Mouse (Mus musculus) olfactory bulb, adult 2 months (tissue): ENCODE measurements around the gene Tdo2.

ENCODE experiments used
- CTCF ChIP-seq: fragments of 200-500 bp; IDR thresholded peaks from 2 replicates; pipeline ENCODE4 v1.5.1; 2012; ENCODE audit warnings: low read depth, mild to moderate bottlenecking, low read length, moderate library complexity; ENCODE audit not compliant: insufficient read depth
- POLR2A ChIP-seq: fragments of 200-500 bp; IDR thresholded peaks from 2 replicates; pipeline ENCODE4 v1.6.1; 2012; ENCODE audit warnings: mild to moderate bottlenecking, low read depth, low read length, moderate library complexity; ENCODE audit not compliant: insufficient read depth

DNA sequence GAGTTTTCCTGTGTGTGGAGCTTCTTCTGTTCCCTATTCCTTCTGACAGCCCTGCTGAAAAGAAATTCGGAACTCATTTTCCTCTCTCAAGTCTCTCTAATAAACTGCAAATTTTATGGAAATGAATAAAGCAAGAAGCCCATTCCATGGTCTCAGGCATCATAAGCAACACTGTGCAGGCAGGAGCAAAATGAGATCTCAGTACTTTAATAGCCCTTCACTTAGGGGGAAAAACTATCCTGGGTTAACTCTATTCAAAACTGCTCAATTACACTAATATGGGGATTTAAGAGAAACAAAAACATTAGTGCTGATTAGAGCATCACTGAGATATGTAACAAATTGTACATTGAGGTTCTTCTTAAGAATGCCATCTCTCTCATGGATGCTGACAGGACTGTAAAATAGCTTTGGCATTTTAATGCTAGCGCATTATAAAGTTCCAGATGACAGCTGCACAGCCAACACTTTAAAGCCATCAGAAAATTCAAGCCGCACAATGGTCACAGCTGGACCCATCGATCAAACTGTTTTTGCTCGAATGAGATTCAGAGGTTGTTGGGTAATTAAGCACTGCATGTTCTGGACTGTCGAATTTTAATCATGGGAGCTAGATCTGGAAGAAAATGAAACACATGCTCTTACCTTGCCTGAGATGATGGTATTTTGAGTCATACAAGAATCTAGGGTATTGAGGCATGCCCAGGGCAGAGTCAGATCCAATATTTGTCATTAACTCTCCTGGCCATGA is 65.5 kb downstream of the Tdo2 start:
- TF ChIP-seq CTCF (no peak), POLR2A (no peak)
